Mouse (Mus musculus): ENCODE results near the gene Olfr356.

Olfr356 gene

GRCm38 (mm10) chr2:36936821-36937220 lies at the start of gene Olfr356:
Olfr356 (plus strand) TSS chr2:36937121.
- DNase-seq (ENCODE audit: low read depth, low spot score), result no peak

DNA sequence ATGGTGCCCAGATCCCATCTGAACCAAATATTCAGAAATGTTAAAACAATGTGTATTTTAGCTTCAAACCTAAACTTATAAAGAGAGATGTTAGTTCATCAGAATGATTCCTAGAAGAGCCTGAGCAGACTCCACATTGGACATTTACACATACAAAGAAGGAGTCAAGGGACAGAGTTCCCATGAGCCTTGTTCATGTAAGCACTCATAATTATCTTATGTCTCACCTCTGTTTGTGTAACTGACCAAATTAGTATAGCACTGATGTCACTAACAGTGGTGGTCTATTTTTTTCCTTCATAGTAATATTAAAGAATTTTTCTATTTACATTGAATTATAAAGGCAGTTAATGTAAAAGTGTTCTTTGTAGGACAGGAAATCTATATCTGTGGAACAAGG lies 44.1 kb upstream of the Olfr356 start, which contains the start of gene Olfr353:
Gene Olfr353 (minus strand): TSS at position 101 of the 400 bp plus-strand sequence.
- no peak for DNase-seq (ENCODE audit: low read depth, low spot score)

GRCm38 (mm10) chr2:36897114-36897513 lies 39.8 kb upstream of the Olfr356 start:
- DNase-seq (ENCODE audit: low read depth, low spot score), result no peak

DNA sequence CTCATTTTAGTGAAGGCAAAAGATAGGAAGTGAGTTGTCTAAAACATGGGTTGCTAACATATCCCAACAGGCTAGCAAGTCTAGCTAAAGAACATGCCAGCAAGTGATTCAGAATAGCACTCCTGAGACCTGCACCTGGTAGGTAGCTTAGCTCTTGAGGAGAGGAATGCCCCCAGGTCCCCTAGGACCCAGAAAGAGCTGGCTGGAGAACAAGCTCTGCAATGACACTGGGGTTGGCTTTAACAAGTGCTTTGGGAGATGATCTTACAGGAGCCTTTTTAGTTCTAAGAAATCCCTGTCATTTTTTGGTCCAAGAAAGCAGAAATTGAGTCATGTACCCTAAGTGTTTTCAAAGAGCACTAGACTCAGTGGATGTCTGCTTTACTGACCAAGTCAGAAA lies 31.5 kb upstream of the Olfr356 start, which contains the start of gene Olfr354:
Gene Olfr354 (plus strand): TSS at position 301 of the 400 bp plus-strand sequence.
- no peak for DNase-seq (ENCODE audit: low read depth, low spot score)

GRCm38 (mm10) chr2:36928797-36929196 lies 8.1 kb upstream of the Olfr356 start, which contains the start of gene Olfr355:
Olfr355 (minus strand) TSS chr2:36928897.
- no peak for DNase-seq (ENCODE audit: low read depth, low spot score)
